Mouse (Mus musculus) hindbrain, embryonic 16.5 days (tissue): ENCODE measurements at regions not wholly inside any gene's neighbourhood (a gene's known extent, or its start where the extent isn't known, plus 50 kb on each side); places are given as distances from the start of the nearest gene placed in this dataset.

Source experiments
- ATAC-seq: fragments of 200-750 bp; cut with Nextera tagmentation; 2 replicates; pipeline ENCODE4 v1.8.0; 2017; ENCODE audit warnings: moderate TSS enrichment, moderate library complexity
- H3K27ac ChIP-seq: fragments of 300-500 bp; sonication (generic); 2 replicates; pipeline ENCODE4 v1.5.1; 2014; ENCODE audit warnings: low read depth, mild to moderate bottlenecking, control low read depth, low read length, moderate library complexity
- H3K27me3 ChIP-seq: fragments of 300-500 bp; sonication (generic); replicated peaks from 2 replicates; pipeline ENCODE4 v1.6.1; 2014; ENCODE audit warnings: low read length; ENCODE audit not compliant: control insufficient read depth, insufficient read depth
- H3K36me3 ChIP-seq: fragments of 300-500 bp; sonication (generic); 2 replicates; pipeline ENCODE4 v1.6.1; 2014; ENCODE audit warnings: mild to moderate bottlenecking, low read length, moderate library complexity, mixed read lengths; ENCODE audit not compliant: control insufficient read depth, insufficient read depth
- H3K4me1 ChIP-seq: fragments of 300-500 bp; sonication (generic); 2 replicates; pipeline ENCODE4 v1.6.1; 2014; ENCODE audit warnings: low read depth, low read length; ENCODE audit not compliant: control insufficient read depth, insufficient read depth
- H3K4me2 ChIP-seq: fragments of 300-500 bp; sonication (generic); 2 replicates; pipeline ENCODE4 v1.6.1; 2014; ENCODE audit warnings: mild to moderate bottlenecking, low read length, control low read depth, moderate library complexity
- H3K4me3 ChIP-seq: fragments of 300-500 bp; sonication (generic); 2 replicates; pipeline ENCODE4 v1.5.1; 2014; ENCODE audit warnings: mild to moderate bottlenecking, low read length, control low read depth, moderate library complexity
- H3K9ac ChIP-seq: fragments of 300-500 bp; sonication (generic); 2 replicates; pipeline ENCODE4 v1.6.1; 2014; ENCODE audit warnings: low read depth, mild to moderate bottlenecking, control low read depth, low read length, moderate library complexity
- H3K9me3 ChIP-seq: fragments of 300-500 bp; sonication (generic); 2 replicates; pipeline ENCODE4 v1.6.1; 2014; ENCODE audit warnings: mild to moderate bottlenecking, low read length, moderate library complexity; ENCODE audit not compliant: control insufficient read depth
- WGBS: fragments of 180-500 bp; shearing (Covaris S2); extraction: QIAGEN DNeasy Blood & Tissue Kit; methylation state at CpG from one replicate; pipeline ENCODE4 v1.1.7; 2014; 5-methylcytosine and 5-hydroxymethylcytosine counted together

DNA sequence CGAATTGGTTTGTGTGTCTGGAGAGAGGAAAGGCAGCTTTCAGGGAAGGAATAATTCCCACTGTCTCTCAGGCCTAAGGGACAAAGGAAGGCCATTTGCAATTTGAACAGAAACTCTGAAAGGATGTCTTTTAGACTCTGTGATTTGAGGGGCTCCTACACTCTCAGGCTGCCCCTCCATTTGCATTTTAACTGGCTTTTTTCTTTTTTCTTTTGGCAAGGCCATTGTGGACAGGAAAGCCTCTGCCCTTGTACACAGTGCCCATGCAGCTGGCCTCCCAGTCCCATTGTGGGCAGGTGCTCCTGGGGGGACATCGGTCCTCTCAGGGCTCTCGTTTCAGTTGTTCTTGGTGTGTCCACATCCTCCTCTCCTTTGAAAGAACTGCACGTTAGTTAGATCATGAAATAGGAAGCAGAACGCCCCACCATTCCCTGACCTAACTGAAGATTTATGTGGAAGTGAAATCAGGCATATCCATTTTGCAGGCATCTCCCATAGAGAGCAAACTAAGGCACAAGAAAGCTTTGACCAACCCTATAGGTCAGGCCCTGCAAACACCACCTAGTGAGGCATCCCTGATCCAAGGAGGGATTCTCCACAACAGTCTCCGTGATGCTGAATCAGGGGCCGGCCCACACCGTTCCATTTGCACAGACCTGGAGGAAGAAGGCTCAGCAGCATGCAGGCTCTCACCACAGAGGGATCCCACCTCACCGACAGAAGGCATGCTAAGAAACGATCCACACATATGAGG, 127.5 kb upstream of the Cops8 start:
- Histone ChIP-seq H3K27ac (peak overlapping the region; percentile 56), H3K9me3 (no peaks in the 10 kb centered on the region), H3K36me3 (no peaks in the 10 kb centered on the region), H3K4me1 (peaks cover 13% of the 10 kb centered on the region), H3K4me3 (no peak overlapping the region), H3K27me3 (no peaks in the 10 kb centered on the region), H3K9ac (no peak overlapping the region), H3K4me2 (no peak overlapping the region)
- peak; percentile 86 for ATAC-seq
- WGBS, result 43% methylated on average over 10 of the region's 10 CpGs

DNA sequence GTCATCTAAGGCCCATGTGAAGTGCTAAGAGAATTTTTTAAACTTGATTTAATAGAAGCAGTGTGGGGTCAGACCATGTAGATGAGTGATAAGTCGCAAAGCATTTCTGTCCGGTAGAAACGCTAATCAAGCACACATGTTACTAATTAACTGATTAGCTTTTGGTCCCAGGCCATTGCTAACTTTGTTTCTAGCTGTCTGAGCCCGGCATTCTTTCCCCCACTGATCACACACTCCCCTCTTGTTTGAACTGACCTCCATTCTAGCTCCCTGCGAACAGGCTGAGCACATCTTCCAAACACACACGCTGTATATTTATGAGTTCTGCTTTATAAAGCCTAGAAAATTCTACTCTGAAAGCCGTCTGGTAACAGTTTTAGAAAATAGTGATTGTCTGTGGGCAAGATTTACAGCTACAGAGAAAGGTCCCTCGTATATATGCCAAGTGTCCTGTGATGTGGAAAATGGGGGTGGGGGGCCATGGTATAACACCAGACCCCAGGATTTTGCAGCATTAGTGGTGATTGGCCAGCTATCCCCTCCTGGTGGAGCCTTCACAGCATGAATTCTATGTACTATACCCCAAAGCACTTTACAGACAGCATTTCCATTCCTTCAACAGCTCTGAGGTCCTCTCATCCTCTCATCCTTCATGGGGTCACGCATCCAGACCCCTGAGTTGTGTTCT, 126.1 kb upstream of the Cops8 start:
- no peak for ATAC-seq
- 31% methylated on average over 9 of the region's 9 CpGs for WGBS

DNA sequence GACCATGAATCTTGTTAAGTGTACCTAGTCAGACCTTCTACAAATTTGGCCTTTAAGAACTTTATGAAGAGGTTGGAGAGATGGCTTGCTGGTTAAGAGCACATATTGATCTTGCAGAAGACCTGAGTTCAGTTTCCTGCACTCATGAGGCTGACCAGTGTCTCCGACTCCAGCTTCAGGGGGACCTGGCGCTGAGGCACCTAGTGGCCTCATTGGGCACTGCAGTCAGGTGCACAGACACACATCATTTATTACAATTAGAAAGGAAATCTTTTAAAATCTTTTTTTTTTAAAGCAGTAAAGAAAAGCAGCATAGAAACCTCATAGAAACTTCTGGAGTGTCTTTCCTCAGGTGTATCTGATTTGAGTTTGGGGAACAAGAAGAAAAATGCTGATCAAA, 123.9 kb upstream of the Cops8 start:
- Histone ChIP-seq H3K36me3 (no peaks in the 10 kb centered on the region), H3K9ac (no peak overlapping the region), H3K9me3 (no peaks in the 10 kb centered on the region), H3K4me2 (no peak overlapping the region), H3K27ac (no peak overlapping the region), H3K27me3 (no peaks in the 10 kb centered on the region), H3K4me3 (no peak overlapping the region), H3K4me1 (peaks cover 3% of the 10 kb centered on the region)
- WGBS, result 86% methylated on average over 2 of the region's 2 CpGs
- ATAC-seq, result no peak

More for the DNA sequence above, 126.1 kb upstream of the Cops8 start:
- no peak overlapping the region for H3K27ac ChIP-seq
- no peaks in the 10 kb centered on the region for H3K9me3 ChIP-seq
- no peaks in the 10 kb centered on the region for H3K27me3 ChIP-seq
- H3K9ac ChIP-seq, result no peak overlapping the region
- H3K4me2 ChIP-seq, result no peak overlapping the region
- H3K4me3 ChIP-seq, result no peak overlapping the region
- H3K4me1 ChIP-seq, result peaks cover 3% of the 10 kb centered on the region
- H3K36me3 ChIP-seq, result no peaks in the 10 kb centered on the region

DNA sequence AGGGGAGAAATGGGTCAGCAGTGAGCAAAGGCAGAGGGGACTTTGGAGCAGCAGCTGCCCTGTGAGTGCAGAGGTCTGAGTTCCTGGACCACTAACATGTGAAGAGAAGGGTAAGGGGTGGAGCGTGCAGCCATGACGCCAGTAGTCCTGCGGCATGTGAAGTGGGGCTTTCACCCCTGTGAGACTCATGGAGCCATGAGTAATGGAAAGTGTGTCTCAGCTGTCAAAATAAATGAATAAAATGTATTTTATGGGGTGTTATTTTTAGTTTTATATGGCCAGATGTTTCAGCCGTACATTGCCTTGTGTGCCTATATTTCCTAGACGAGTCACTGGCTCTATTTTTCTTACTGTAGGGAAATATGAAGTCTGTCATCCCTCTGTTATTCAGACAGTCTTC, 121.5 kb upstream of the Cops8 start:
- Histone ChIP-seq H3K4me3 (no peak overlapping the region), H3K27me3 (no peaks in the 10 kb centered on the region), H3K27ac (no peak overlapping the region), H3K36me3 (no peaks in the 10 kb centered on the region), H3K4me1 (no peaks in the 10 kb centered on the region; the same call in 1 of the 2 replicates), H3K4me2 (no peak overlapping the region), H3K9ac (no peak overlapping the region), H3K9me3 (no peaks in the 10 kb centered on the region)
- ATAC-seq, result no peak
- 87% methylated on average over 5 of the region's 5 CpGs for WGBS

DNA sequence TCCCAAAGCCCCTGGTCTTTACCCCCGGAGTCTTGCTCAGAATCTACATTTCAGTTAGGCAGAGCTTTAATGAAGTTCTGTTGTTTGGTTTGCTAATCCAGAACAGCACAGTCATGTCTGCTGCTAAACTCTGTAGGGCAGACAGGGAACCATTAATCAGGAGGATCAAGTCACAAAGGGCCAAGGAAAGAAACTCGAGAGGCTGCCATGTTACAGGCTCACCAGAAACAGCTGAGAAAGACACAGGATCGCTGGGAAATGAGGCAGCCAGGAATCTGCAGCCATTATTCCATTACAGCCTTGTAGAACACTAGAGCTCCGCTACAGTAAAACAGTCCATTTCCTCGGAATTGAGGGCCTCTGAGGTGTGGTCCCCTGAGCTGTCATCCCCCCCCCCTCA, 121.1 kb upstream of the Cops8 start:
- no peak overlapping the region for H3K4me3 ChIP-seq
- H3K27me3 ChIP-seq, result no peaks in the 10 kb centered on the region
- H3K36me3 ChIP-seq, result no peaks in the 10 kb centered on the region
- no peaks in the 10 kb centered on the region for H3K9me3 ChIP-seq
- ATAC-seq, result no peak
- WGBS, result 57% methylated on average over 5 of the region's 5 CpGs
- no peak overlapping the region for H3K9ac ChIP-seq
- H3K4me1 ChIP-seq, result no peaks in the 10 kb centered on the region; the same call in 1 of the 2 replicates
- no peak overlapping the region for H3K27ac ChIP-seq
- H3K4me2 ChIP-seq, result no peak overlapping the region

DNA sequence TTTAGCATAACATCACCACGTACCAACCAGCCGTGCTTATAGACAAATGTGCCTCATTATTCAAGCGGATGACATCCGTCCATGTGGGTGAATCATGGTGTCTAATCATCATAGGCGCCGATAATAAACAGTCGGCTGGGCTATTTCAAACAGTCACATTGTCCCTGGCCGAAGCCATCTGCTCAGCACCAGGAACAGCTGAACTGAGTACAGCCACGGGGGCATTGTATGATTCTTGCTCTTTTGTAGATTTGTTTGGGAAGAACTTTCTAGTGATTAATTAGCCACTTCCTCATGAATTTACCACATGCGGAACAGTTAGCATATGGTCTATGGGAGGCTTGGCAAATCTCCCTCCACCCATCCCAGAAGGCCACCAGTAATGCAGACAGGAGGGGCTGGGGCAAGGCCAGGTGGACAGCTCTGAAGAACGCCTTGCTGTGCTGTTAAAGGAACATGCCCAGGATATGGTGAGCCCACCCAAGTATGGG, 116.4 kb upstream of the Cops8 start:
- no peak overlapping the region for H3K4me2 ChIP-seq
- H3K36me3 ChIP-seq, result no peaks in the 10 kb centered on the region
- no peak overlapping the region for H3K27ac ChIP-seq
- H3K9ac ChIP-seq, result no peak overlapping the region
- no peaks in the 10 kb centered on the region for H3K9me3 ChIP-seq
- ATAC-seq, result peak; percentile 80
- no peak overlapping the region for H3K4me3 ChIP-seq
- 31% methylated on average over 11 of the region's 11 CpGs for WGBS
- no peaks in the 10 kb centered on the region; the same call in 1 of the 2 replicates for H3K4me1 ChIP-seq
- H3K27me3 ChIP-seq, result no peaks in the 10 kb centered on the region

DNA sequence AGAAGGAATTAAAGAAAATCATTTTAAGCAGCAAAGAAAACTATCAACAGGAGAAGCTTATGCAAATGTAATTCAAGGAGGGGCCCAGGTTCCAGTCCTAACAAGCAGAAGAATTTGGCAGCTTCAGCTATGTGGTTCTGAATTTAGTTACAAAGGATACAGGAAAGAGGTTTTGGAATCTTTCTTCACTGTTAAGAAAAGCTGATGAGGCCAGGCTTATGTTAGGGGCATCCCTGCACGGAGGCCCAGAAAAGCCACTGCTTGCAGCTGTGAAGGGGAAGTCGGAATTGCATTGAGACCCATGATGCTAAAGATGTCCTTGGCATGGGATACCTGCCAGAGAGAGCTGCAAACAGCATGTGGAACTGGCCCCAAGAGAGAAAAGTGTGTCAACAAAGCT, 114.9 kb upstream of the Cops8 start:
- H3K36me3 ChIP-seq, result no peaks in the 10 kb centered on the region
- WGBS, result 71% methylated on average over 2 of the region's 2 CpGs
- no peak overlapping the region for H3K4me2 ChIP-seq
- H3K4me3 ChIP-seq, result no peak overlapping the region
- H3K9me3 ChIP-seq, result no peaks in the 10 kb centered on the region
- H3K27me3 ChIP-seq, result no peaks in the 10 kb centered on the region
- H3K9ac ChIP-seq, result no peak overlapping the region
- ATAC-seq, result no peak
- no peaks in the 10 kb centered on the region; the same call in 1 of the 2 replicates for H3K4me1 ChIP-seq
- no peak overlapping the region for H3K27ac ChIP-seq

DNA sequence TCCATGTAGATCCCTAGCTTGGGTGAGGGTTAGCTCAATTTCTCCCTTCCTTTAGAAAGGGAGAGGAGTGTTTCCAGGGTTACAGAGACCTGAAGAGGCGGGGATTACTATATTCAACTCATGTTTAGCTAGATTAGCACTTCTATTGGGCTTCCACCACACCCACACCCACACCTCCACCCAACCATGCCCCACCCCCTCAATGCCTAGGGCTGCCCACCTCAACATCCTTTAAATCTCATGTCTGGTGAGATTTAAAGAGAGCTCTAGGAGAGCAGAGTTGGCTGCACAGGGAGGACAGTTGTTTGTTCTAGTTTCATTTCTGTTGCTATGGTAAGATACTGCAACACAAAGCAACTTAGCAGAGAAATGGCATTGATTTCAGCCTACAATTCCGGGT, 113.8 kb upstream of the Cops8 start:
- Histone ChIP-seq H3K36me3 (no peaks in the 10 kb centered on the region), H3K4me2 (no peak overlapping the region), H3K27ac (no peak overlapping the region), H3K27me3 (no peaks in the 10 kb centered on the region), H3K4me1 (no peaks in the 10 kb centered on the region; the same call in 1 of the 2 replicates), H3K4me3 (no peak overlapping the region), H3K9ac (no peak overlapping the region), H3K9me3 (no peaks in the 10 kb centered on the region)
- ATAC-seq, result no peak
- 82% methylated on average over 2 of the region's 2 CpGs for WGBS

DNA sequence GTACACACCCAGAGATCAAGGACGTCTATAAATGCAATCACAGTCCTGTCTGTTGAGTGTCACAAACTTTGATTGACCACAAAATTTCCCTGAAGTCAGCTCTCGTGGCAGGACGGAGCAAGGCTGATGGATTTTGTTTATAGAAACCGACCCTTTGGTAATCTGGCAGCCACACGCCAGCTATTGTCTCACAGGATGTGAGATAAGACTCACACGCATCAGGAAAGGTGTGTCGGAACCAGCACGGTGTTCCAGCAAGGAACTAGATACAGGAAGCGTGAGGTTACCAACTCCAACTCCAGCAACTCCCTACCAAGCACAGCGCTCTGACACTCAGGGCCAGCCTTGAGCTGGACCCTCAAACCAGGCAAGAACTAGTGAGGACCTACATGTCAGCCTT, 112.4 kb upstream of the Cops8 start:
- Histone ChIP-seq H3K4me3 (no peak overlapping the region), H3K9ac (no peak overlapping the region), H3K27ac (no peak overlapping the region), H3K9me3 (no peaks in the 10 kb centered on the region), H3K4me2 (no peak overlapping the region), H3K36me3 (no peaks in the 10 kb centered on the region), H3K27me3 (no peaks in the 10 kb centered on the region), H3K4me1 (no peaks in the 10 kb centered on the region; the same call in 1 of the 2 replicates)
- ATAC-seq, result no peak
- 90% methylated on average over 10 of the region's 10 CpGs for WGBS
